Mouse (Mus musculus) thymus, postnatal 14 days (tissue): Measurements from ENCODE around the gene Il12rb1.

Source experiments
- DNase-seq: peaks from one replicate; pipeline ENCODE4 v3.0.0; 2021

The Il12rb1 gene

GRCm38 (mm10) chr8:70853863-70854262 is 45.6 kb downstream of the Il12rb1 start:
- no peak for DNase-seq

- DNase-seq: no peak
Observed at GRCm38 (mm10) chr8:70856028-70856427, 47.8 kb downstream of the Il12rb1 start.

- DNase-seq: peak; percentile 58
Observed at GRCm38 (mm10) chr8:70856541-70857197, 48.4 kb downstream of the Il12rb1 start.

GRCm38 (mm10) chr8:70857516-70857915 is 49.3 kb downstream of the Il12rb1 start:
- peak; percentile 48 for DNase-seq

DNA sequence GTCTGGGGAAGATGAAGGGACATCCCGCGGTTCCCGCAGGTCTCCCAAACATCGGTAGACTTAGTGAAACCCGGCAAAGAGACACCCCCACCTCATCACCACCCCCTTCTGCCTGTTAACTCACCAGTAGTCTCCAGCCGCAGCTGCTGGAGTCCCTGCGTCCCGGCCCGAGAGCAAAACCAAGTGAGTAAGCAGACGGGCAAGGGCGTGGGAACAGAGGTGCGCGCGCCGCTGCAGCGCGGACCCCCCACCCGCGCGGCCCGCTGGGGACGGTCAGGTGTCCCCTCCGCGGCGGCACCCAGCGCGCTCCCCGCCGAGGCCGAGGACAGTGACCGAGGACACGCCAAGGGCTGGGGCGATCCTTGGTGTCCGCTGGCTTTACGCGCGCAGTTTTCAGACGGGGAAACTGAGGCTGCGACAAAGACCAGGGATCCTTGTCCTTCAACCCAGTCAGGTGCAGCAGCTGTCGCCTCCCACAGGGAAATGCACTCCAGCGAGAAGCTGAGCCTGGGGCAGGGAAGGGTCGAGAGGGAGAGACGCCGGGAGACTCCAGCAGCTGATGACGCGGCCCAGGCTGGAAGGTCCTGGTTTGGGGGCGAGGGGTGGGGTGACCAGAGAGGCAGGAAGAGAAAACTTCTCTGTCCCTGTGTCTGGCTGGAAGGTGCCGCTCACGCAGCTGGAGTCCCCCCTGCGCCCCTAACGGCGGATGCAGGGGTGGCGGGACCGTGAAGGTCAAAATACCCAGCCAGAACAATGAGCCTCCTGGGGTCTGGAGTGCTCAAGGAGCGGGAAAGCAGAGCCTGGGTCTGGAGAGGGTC is 54.8 kb downstream of the Il12rb1 start, which contains the start of gene Kcnn1:
TSS of gene Kcnn1 (minus strand) at position 435 of the 818 bp plus-strand sequence.
- peak; percentile 42 for DNase-seq

DNA sequence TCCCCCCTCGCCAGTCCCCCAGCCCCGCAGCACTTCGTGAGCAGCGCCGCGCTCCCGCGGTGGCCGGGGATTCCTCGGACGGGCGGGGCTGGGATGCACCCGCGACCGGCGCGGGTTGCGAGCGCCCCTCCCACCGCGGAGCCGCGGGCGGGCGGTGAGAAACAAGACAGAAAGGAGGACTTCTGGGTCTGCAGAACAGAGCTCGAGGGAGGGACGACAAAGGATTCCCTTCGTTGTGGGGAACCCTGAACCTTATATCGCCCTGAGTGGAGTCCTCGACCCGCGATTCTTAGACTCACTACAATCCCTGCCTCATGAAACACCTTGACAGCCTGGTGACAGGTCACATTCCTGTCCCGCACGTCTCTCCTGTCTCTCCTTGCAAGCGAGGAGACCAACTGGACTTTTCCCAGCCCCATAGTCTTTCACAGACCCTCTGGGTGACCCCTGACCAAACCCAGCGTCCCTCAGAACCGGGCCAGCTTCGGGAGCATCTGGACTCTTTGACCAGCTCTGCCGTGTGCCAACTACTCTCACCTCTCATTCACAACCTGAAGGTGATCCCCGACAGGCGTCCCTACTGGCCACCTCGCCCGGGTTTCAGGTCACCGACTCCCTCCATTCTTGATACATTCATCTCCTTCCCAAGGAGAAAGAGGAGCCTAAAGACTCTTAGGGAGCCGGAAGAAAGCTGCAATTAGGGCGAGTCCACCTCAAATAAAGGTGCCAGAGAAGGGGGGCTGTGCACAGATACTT is 55.9 kb downstream of the Il12rb1 start:
- no peak for DNase-seq

GRCm38 (mm10) chr8:70864712-70865221 is 56.5 kb downstream of the Il12rb1 start:
- peak; percentile 53 for DNase-seq

DNA sequence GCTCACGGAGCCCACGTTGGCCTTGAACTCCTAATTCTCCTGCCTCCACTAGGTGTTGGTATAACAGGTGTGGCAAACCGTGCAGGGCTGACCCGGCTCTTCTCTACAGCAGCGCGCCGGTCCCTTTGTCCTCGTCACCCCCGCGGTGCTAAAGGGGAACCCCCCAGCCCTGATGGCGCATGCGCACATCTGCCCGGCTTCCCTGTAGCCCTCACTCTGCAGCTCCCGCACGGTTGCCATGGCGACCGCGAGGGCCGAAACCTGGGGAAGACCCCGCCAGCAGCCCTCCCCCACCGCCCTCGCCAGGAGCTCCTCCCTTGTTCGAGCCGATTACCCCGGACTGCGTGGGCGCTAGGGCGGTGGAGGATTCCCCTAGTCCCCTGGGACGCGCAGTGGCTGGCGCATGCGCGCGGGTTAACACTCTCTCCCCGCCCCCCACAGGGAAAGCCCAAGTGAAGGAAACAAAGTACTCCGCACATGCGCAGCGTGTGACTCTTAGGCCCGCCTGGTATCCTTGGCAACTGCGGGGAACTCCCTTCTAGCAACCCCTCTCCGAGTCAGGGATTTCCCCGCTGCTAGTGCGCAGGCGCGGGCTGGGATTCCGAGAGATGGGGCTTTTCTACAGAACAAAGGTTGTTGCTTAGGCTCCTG is 57.2 kb downstream of the Il12rb1 start:
- peak; percentile 99 for DNase-seq

- DNase-seq: no peak
Observed at GRCm38 (mm10) chr8:70866001-70866520, 57.8 kb downstream of the Il12rb1 start.

DNA sequence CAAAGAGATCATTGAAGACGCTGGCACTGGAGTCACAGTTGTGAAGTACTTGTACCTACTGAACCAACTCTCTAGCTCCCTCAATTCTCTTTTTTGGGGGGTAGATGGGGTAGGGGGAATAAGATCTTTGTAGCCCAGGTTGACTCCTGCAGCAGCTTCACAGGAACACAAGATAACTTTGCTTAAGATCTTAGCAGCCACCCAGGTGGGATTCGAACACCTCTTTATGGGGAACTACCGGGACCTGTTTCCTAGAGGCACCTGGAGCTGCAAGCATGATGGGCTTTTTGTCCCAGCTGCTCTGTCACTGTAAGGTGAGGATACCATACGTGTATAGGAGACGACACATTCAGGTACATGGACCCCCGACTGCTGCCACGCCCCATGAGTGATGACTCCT is 58.3 kb downstream of the Il12rb1 start:
- DNase-seq: no peak

DNA sequence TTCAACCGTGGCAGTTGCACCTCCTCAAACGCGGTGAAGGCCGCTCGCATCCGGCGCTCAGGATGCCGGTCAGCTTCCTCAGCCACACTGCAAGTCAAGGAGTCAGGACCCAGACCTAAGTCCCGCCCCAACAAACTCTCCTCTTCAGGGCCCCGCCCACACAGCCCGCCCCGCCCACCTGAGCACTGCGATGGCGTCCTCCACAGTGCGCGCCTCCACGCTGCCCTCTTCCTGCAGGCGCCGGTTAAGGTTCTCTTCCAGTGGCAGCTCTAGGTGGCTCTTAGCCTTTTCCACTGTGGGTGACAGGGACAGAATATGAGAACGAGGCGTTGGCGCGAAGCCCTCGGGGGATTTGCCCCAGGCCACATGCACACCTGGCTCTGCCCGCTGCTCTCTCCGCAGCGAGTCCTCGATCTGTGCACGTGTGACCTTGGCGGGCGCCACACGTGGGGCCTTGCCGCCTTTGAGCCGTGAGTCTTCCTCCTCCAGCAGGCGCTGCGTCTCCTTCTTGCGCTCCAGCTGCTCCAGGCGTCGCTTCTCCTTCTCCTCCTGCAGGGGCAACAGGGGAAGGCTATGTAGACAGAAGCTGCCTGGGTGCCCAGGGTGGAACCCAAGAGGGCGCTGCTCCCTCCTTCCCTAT is 60.4 kb downstream of the Il12rb1 start:
- DNase-seq: peak; percentile 80

- DNase-seq: no peak
Observed at GRCm38 (mm10) chr8:70869199-70869571, 60.9 kb downstream of the Il12rb1 start.

- peak; percentile 78 for DNase-seq
Observed at GRCm38 (mm10) chr8:70869601-70870041, 61.4 kb downstream of the Il12rb1 start.
